12 mouse cellular contexts compared by ENCODE assay signal in the genomic region with DNA sequence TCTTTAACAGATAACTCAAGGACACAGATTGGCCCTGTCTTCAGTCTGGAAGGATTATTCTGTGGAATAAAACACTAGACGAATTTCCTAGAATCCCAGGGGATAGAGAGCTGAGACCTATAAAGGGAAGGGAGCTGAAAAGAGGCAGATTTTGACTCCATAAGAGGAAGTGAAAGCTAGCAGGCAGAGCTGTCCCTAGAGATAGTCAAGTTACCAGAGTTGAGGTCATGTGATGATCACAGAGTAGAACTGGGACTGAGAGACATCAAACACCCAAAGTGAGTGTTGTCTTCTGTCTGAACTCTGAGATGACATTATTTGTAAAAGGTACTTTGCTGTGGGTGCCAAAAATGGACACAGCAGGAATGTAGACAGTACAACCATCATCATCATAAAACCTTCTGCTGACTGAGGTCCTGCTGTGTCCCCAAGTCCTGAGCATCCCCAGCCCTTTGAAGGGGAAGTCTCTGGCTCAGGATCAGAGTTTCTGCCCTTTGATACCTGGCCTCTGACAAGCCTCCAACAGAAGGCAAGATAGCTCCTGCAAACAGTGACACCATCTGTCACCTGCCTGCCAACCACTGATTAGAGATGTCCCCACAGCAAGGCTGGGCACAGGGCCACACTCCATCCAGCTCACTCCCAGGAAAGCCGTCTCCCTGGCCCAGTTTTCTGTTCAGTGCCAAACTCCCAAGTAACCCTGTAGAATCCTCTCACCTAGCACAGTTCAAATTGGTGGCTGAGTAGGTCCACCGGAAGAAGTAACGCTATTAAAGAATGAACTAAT.
A peak's percentile ranks its signal among the peaks of the same experiment; 100 is the strongest.
DNase-seq lines count a peak whose midpoint lies in the region; ATAC-seq lines count a peak whose summit lies in the region.
"Had no signal": no experiment of that assay in that cellular context is flagged by ENCODE, and none has a peak within 500 bp of the region (broad histone marks: within the 10 kb centered on the region; RNA-seq: fewer than 3 reads in every experiment).

No protein-coding gene starts in this region.

- peak; percentile 20 for DNase-seq in adrenal gland, postnatal 14 days
- DNase-seq in adrenal gland, adult (ENCODE audit: inconsistent age in 2 of 2, low spot score in 1 of 2) = no peak
- DNase-seq in midbrain, embryonic 10.5 days (ENCODE audit: low spot score) = no peak
- peak; percentile 93 to 97 for DNase-seq in cerebellum, postnatal 25 days
- no peak for DNase-seq in embryo, embryonic 10.5 days (ENCODE audit: low spot score)
- DNase-seq in spleen, adult 12 weeks (ENCODE audit: low spot score) = no peak
- DNase-seq: kidney, adult 2 months; thymus, adult 2 months had no signal

- peaks cover 15% of the 10 kb centered on the region for H3K4me1 ChIP-seq in midbrain, embryonic 10.5 days
- peaks cover 12% of the 10 kb centered on the region for H3K4me1 ChIP-seq in midbrain, embryonic 13.5 days (replicated peaks)

- H3K36me3 ChIP-seq in midbrain, embryonic 10.5 days = no peaks in the 10 kb centered on the region
- no peaks in the 10 kb centered on the region for H3K36me3 ChIP-seq in midbrain, embryonic 13.5 days
- H3K36me3 ChIP-seq: lung, embryonic 15.5 days had no signal

- no peak for ATAC-seq in midbrain, embryonic 13.5 days
- peak; percentile 62; the same call in 1 of the 2 replicates for ATAC-seq in neutrophil, adult 5-6 weeks (ENCODE audit: extremely low read depth, insufficient number of reproducible peaks, low FRiP score, poor library complexity, severe bottlenecking)

- H3K9ac ChIP-seq in midbrain, embryonic 13.5 days (replicated peaks) = no peak overlapping the region
- H3K9ac ChIP-seq: lung, embryonic 15.5 days had no signal

- H3K9me3 ChIP-seq in midbrain, embryonic 10.5 days (replicated peaks) = no peaks in the 10 kb centered on the region
- H3K9me3 ChIP-seq in midbrain, embryonic 13.5 days = no peaks in the 10 kb centered on the region
- H3K9me3 ChIP-seq: lung, embryonic 15.5 days had no signal

- WGBS in midbrain, embryonic 10.5 days = 85% methylated on average over 4 of the region's 4 CpGs
- WGBS in midbrain, embryonic 13.5 days = 81% methylated on average over 4 of the region's 4 CpGs

- no peak overlapping the region for H3K4me3 ChIP-seq in midbrain, embryonic 10.5 days
- no peak overlapping the region for H3K4me3 ChIP-seq in midbrain, embryonic 13.5 days (replicated peaks)
- H3K4me3 ChIP-seq: layer of hippocampus, adult 2 months; lung, embryonic 15.5 days had no signal

- H3K4me2 ChIP-seq in midbrain, embryonic 13.5 days (replicated peaks) = no peak overlapping the region
- H3K4me2 ChIP-seq: lung, embryonic 15.5 days had no signal

- peaks cover 8% of the 10 kb centered on the region for H3K27me3 ChIP-seq in midbrain, embryonic 10.5 days (ENCODE audit: low read depth, poor library complexity, severe bottlenecking)
- H3K27me3 ChIP-seq in midbrain, embryonic 13.5 days = no peaks in the 10 kb centered on the region
- H3K27me3 ChIP-seq: lung, embryonic 15.5 days had no signal

- peak overlapping the region; percentile 13; the same call in 1 of the 2 replicates for H3K27ac ChIP-seq in midbrain, embryonic 10.5 days (replicated peaks)
- no peak overlapping the region for H3K27ac ChIP-seq in midbrain, embryonic 13.5 days
- H3K27ac ChIP-seq: layer of hippocampus, adult 2 months; lung, embryonic 15.5 days had no signal

Comparison
In these comparisons a context has a peak if more than half of its experiments do, and no peak if none do; other contexts are left out.
1. DNase-seq: peak in adrenal gland, postnatal 14 days (single experiment) and cerebellum, postnatal 25 days (2 of 2); none in adrenal gland, adult (0 of 2), midbrain, embryonic 10.5 days (single experiment), embryo, embryonic 10.5 days (single experiment) and spleen, adult 12 weeks (single experiment).